Mouse (Mus musculus) brain, adult 2 months (tissue): ENCODE measurements around the gene Zfp39.

Experiments
- DNase-seq: peaks from one replicate; pipeline ENCODE4 v3.0.0; 2011; ENCODE audit warnings: low read depth, low spot score

Zfp39 gene

DNA sequence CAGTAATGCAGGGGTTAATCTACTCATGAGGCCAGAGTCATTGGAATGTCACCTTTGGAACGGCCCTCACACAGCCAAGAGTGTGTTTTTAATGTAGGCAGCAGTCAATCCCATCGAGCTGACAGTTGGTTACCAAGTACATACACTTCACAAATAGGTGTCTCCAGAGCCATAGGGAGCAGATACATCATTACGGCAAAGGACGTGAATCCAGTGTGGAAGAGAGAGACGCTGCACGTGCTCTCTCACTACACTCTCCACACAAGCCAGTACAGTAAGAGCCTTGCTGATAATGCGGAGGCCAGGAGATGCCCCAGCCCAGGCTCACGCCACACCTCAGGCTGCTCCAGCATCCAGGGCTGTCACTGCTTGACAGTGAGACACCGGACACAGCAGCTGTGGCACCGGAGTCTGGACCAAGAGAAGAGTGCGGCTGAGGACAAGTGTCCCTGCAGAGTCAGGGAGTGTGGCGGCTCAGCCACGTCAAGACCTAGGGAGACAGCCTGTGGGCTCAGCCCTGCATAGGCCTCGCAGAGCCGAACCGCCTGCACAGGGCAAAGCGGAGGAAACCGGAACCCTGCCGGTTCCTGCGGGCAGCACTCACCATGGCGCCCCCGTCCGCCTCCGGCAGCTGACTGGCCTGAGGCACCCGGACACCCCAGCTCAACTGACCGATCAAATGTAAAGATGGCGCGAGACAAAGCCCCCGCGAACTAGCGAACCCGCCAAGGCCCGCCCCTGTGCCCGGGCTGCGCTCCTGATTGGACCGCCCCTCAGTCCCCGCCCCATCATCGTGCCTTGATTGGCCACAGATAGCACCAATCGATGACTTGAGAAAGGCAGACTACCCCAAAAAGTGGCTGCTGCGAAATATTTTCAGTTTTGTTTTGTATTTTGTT, at the start of gene Zfp39:
Zfp39 (minus strand) TSS at position 715 of the 899 bp plus-strand sequence.
- peak; percentile 97 for DNase-seq

DNA sequence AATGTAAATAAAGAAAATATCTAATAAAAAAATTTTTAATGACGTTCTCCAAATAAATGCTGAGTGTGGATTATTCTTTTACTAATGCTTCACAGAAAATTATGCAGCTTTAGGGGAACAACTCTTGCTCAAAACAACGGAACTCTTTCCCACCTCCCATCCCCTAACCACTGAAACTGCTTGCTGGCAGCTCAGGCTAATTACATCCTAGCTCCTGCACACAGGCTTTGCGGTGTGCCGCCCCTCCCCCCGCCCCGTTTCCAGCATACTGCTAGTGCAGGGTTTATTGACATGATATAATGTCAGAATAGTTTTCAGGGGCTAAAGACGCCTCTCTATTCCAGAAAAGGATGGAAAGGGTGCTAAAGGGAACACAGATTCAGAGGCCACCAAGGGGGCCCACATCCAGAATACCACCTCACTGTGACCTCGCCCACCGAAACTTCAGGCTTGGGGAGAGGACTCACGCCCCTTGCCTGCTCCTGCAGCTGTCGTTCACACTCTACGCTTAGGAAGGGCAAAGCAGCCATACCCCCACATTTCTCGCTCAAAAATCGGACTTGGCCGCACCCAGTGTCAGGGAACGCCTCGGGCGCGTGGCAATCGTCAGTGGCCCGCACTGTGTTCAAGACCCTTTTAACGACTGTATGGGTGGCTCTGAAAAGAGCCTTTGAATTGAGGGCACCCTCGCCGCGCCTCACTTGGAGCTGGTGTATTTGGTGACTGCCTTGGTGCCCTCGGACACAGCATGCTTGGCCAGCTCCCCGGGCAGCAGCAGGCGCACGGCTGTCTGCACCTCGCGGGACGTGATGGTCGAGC, 49.5 kb upstream of the Zfp39 start:
- peak; percentile 83 for DNase-seq

DNA sequence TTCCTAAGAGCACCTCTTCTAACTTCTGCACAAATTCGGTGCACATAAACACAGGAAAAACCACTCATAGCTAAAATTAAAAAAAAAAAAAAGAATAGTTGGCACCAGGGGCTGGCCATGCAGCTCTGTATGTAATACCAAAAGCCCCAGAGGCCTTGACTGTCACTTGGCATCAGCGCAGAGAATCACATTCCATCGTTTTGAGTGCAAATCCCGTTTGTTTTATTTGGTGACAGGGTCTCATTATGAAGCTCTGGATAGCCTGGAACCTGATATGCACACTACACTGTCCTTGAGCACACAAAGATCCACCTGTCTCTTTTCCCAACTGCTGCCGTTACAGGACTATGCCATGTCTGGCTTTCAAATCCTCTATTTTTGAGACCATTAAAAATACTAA, 47.2 kb upstream of the Zfp39 start:
- no peak for DNase-seq

DNA sequence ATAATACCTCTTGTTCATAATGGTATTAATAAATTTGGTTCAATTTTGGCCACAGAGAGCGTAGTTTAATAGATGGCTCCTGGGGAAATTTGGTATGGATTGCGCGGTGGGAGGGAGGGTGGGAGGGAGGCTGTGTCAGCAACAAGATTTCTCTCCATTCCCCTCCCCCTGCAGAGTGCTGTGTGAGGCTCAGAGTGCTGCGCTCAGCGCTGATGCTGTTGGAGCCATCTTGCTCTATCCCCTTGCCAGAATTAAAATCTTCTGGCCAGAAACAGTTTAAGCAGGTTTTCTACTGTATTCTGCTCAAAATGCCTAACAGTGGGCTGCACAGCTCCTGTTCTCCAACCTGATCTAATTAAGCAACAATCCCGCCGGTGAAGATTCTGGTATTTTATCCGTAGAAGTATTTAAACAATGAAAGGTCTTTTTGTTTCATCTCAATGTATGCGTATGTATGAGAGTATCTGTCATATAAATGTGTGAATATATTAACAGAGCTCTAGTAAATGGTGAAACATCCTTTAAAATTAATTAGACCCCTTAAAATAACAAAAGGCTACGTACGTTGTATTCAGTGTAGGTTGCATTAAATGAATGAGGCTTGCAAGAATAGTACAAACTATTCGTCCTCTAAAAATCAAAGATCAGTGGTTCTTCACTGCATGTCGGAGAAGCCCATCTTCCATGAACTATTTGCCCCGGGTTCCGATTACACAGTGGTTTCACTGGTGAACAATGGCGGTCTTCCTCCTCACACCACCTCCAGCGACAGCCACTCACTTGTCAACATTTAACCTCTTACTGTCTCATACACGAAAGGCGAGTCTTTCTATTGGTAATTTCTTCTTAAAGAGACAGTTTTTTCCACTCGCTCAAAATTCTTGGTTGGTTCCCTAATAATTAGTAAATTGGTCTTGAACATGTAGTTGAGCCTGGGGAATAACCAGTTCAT, 45.7 kb upstream of the Zfp39 start:
- DNase-seq = peak; percentile 97

DNA sequence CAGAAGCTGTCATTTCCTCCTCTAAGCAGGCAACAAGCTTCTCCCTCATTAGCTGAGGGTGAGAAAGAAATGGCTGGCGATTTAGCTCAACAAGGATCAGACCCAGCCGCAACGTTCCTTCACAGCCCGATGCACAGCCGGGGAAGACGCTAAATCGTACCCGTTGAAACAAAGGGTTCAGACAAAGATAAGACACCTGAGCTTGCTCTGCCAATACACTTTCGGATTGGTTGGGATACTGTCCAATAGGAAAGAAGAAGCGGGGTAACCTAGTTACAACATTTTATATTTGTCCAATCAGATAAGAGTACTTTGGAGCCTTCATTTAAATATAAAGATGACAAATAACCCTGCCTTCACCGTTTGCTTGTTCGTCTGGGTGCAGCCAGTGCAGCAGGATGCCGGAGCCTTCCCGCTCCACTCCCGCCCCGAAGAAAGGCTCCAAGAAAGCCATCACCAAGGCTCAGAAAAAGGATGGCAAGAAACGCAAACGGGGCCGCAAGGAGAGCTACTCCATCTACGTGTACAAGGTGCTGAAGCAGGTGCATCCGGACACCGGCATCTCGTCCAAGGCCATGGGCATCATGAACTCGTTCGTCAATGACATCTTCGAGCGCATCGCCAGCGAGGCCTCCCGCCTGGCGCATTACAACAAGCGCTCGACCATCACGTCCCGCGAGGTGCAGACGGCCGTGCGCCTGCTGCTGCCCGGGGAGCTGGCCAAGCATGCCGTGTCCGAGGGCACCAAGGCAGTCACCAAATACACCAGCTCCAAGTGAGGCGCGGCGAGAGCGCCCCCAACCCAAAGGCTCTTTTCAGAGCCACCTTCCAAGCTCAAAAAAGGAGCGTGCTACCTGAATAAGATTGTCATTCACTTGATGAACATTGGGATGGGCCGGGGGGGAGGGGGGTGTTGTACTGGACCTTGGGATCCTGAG, 44.8 kb upstream of the Zfp39 start, which contains the start of gene Hist3h2ba:
Hist3h2ba (plus strand) TSS at position 379 of the 938 bp plus-strand sequence.
- peak; percentile 99 for DNase-seq

DNA sequence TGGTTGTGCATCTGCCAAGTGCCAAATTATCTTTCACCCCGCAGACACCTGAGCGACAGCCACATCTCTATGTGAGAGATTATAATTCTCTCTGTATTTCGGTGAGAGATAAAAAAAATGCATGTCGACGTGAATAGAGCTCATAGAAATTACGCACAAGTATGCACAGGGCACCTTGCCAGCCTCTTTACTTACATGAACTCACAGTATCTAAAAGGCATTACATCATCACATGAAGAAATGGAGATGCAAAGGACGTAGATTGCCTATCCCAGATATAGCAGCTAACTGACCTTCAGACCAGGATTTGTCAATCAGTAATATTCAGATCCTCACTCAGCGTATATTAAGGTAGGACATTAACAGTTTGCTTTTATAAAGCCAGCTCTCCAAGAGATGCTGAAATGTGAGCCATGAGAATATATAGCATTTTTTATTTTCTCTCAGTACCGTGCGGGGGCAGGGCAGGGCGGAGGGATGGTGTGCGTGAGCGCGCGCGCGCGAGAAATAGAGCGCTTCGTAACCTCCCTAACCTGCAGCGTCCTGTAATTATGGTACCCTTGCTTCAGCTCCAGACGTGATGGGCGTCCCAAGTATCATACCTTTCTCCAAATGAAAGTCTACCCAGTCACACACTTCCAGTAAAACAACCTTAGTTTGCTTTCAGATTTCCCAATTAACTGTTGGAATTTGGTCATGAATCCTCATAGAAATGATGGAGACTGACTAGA, 43.9 kb upstream of the Zfp39 start:
- peak; percentile 83 for DNase-seq

DNA sequence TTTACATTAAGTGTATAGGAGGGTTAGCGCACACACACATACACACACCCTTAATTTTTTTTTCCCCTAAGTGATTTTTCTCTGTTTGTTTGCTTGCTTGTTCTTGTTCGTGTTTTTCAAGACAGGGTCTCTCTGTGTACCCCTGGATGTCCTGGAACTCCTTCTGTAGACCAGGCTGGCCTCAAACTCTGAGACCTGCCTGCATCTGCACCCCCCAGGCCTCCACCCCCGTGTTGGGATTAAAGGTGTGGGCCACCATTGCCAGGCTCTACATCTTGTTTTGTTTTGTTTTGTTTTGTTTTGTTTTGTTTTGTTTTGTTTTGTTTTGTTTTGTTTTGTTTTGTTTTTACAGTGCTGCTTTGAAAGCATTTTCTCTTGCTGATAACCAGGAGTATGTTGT, 43.3 kb upstream of the Zfp39 start:
- DNase-seq = no peak

DNA sequence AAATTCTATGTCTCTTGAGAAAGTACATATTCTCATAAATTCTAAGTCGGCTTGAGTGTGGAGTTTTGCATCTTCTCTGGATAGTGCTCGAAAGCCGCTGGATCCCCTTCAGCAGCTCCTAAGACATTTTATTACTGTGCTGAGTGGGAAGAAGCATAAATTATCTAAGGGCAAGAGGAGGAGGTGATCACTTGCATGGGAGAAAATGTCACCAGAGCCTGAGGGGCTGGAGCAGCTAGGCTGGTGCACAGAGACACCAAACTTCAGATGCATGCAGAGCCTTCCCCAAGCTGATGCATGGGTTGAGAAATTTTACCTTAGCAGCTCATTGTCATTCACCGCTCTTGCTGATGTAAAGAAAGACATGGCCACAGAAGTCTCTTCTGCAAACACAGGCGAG, 40.1 kb upstream of the Zfp39 start:
- DNase-seq = peak; percentile 60

DNA sequence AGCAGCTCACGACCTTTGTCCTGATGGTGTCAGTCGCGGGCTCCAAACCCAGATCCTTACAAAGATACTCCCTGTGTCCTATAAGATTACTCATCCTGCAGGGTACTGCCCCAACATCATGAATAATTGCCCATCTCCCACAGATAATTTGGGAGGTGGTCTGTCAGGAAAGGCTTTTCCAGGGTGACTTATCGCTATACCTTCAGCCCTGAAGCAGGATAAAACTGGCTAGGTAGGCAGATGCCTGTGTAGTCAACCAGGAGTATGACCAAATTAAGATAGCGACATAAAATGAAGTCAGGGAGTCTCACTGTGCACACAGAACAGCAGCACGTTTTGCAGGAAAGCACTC, 35.0 kb upstream of the Zfp39 start:
- no peak for DNase-seq

DNA sequence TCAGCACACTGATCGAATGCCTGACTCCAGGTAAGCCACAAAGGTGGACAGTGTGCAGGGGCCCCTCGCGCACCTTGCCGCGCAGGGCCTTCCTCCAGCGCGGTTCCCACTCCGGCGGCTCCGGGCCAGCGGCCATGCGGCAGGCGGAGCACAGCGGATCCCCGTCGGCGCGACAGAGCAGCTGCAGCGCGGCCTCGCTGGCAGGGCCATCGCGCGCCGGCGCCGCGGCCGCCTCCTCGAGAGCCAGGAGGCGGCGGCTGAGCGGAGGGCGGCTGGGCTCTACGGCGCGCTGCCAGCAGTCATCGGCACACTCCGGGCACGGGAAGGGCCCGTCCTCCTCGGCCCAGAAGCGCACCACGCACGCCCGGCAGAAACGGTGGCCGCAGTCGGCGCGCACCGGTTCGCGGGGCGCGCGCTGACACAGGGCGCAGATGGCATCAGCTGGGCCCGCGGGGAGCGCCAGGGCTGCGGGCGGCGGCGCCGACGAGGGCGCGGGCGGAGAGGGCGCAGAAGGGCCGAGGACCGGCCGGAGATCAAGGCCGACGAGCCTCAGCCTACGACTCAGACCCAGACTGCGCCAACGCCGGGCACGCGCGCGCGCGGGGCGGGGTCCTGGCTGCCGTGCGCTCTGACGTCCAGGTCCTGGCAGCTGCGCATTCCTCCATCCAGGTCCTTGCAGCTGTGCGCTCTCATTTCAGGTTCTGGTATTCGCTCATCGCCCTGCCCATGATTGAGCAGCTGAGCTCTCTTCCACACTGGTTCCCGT, 34.5 kb upstream of the Zfp39 start, which contains the start of gene Rnf187:
Rnf187 (minus strand) TSS at position 595 of the 766 bp plus-strand sequence.
- DNase-seq = peak; percentile 99

DNA sequence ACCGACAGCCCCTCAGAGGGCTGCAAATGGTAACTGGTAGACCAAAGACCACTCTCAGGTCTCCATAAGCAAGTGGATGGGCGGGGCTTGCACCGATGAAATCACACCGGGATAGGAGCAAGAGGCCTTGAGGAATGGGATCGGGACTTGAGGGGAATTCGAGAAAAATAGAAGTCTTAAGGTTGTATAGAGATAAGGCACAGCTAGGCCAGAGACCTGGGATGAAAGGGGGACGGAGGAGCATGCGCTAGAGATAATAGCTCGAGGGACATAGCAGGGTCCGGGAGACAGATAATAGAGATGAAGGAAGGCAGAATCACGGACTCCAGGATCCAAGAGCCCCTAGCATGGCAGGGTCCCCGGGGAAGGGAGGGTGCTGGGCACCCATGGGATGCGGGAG, 33.9 kb upstream of the Zfp39 start:
- DNase-seq = no peak

DNA sequence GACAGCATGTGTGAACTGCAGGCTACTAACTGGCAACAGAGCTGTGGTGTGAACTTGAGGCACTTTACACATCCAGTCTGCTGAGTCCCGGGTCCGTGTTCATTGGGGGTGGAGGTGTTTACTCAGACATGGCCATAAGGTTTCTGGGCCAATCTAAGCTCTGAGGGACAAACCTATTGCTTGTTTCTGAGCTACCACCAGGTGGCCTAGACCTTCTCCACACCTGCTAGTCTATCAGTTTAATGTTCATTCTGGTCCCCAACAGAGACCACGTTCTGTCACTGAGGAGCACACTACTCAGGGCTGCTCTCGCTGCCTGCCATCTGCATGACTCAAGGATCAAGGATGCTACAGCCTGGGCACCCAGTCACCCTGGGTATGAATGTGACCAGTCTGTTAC, 27.6 kb upstream of the Zfp39 start:
- DNase-seq = peak; percentile 46

DNA sequence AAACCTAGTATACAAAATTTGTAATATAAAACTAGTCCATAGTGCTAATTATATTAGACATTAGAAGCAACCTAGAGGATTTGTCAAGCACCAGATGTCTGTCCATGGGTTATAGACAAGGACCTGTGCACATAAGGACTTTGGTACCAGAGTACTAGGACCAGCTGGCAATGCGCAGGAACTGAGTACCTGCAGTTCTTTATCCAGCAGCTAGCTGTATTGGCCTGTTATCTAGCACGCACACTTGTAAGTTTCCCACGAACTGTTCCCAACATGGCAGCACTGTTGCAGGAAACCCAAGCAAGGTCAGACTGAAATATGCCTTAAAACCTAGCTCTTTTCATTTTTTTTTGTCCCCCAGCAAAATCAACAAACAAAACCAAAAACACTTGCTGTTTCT, 26.2 kb upstream of the Zfp39 start:
- DNase-seq = no peak

DNA sequence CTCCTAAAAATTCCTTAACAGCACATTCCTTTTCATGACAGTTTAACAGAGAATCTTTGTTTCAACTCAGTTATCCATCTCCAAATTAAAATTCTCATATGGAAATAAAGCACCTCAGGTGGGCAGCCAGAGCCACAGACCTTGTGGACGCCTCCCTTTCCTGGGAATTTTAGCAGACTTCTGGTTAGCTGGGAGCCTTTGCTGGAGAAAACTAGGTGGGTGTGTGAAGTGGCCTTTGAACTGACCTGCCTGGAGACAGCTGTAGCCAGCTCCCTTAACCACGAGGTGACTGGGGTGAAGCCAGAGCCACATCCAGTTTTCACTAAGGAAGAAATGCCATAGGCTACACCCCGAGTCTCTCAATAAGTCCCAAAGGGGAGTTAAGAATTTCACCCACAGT, 25.6 kb upstream of the Zfp39 start:
- no peak for DNase-seq

DNA sequence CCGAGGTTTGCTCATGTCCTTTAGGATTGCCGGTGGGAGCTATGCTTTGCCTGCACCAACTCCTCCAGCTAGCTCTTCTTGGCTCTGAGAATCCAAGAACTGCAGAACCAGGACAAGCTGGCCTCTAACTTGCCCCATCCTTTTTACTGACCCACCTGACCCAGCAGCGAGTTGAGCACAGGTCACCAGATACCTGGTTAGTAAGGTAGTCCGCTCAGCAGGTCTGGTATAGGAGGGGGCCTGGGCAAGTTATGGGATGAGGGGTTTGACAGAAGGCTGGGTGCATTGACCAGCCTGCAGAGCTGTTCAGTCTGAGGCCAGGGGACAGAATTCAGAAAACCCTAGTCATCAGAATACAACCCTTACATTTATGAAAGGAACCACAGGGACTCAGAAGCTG, 25.0 kb upstream of the Zfp39 start:
- DNase-seq = no peak

DNA sequence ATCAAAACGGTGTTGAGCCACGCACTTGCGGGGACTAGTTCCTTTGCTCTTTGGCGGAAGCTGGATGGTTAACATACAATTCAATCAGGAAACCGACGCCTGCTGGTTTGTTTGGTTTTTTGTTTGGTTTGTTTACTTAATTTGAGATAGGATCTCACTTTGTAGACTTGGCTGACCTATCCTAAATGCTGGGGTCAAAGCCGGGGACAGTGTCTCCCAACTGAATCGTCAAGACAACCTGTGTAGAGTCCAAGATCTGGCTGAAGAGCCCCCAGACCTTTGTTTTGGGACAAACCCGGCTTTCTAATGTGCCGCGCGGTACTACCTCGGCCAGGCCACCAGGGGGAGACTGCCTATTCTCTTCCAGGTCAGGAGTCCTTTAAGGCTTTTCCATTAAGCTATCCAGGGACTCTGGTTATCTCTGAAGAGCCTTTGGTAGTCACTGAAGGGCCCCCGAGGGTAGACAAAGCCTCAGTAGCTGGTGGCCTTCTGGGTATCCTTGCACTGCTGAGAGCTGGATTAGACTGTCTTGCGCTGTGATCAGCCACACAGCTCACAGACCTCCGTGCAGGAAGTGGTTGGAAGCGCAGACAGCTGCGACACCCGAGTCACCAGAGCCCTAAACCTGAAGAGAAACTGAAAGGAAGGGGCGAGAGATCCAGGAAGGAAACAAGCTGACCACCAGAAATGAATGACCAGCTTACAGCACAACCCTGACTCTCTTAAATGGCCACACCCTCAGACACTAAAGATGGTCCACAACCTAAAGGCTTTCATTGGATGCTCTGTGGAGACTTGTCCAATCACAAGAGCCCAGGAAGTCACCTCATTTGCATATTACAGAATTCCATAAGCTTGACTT, 24.0 kb upstream of the Zfp39 start:
- DNase-seq = peak; percentile 76

DNA sequence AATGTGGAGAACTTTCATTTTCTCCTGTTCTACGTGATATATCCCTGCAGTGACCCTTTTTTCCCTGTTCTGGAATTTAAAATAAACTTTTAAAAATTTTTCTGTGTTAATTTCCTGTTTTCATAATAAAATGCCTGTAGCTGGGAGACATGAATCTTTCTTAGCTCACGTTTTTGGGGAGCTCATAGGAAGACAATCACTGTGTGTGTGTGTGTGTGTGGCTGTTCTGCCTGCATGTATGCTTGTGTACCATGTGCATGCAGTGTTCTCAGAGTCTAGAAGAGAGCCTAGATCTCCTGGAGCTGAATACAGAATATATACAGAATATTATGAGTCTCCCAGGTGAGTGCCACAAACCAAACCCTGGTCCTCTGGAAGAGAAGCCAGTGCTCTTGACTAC, 23.0 kb upstream of the Zfp39 start:
- DNase-seq = no peak

DNA sequence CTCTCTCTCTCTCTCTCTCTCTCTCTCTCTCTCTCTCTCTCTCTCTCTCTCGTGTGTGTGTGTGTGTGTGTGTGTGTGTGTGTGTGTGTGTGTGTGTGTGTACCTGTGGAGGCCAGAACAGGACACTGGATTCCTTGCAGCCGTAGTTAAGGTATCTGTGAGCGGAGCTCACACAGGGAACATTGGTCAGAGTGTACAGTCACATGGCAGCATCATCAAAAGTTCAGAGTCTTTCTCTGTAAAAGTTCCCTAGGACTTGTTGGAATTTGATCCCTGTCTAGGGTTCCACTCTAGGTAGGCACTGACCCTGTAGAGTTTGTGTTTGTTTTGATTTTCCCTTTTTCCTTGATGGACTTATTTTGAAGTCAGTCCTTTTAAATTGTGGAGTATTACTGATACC, 22.6 kb upstream of the Zfp39 start:
- DNase-seq = no peak
